Mouse (Mus musculus) lung, postnatal 14 days (tissue): ENCODE results near the gene Scd2.
"Not testable (repeated sequence)": the region's sequence is repeated elsewhere in the genome, so short reads cannot be mapped to it uniquely, and the experiment has no call there.

Experiments
- DNase-seq: peaks from one replicate; pipeline ENCODE4 v3.0.0; 2021

Scd2 gene

DNA sequence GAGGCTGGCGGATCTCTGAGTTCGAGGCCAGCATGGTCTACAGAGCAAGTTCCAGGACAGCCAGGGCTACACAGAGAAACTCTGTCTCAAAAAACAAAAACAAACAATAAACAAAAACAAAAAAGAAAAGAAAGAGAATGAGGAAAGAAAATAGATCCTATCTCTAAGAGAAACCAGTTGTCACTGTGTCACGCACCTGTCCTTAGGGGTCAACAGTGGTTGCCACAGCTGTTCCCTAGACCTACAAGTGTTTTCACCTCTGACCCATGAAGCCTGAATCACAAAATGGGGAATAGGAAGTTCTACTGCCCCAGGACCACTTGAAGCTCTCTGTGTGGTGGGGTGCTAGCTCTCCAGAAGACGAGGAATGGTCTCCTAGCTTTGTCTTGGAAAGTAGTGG is 19.0 kb upstream of the Scd2 start:
- no peak for DNase-seq

DNA sequence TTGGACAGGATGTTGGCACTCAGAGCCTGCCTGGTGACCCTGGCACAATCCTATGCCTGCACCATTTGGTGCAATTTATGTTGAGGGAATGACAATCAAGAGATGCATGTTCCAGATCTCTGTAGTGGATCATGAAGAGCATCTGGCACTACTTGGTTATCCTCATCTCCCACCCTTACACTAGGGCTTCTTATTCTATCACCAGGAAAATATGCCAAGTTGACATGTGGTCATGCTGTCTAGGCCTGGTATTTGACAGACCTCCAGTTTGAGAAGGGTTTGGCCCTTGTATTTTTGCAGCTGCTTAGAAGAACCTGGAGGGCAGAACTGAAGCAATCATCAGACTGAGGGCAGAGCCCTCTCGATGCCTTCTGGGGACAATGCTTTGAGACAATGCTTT is 18.1 kb upstream of the Scd2 start:
- no peak for DNase-seq

DNA sequence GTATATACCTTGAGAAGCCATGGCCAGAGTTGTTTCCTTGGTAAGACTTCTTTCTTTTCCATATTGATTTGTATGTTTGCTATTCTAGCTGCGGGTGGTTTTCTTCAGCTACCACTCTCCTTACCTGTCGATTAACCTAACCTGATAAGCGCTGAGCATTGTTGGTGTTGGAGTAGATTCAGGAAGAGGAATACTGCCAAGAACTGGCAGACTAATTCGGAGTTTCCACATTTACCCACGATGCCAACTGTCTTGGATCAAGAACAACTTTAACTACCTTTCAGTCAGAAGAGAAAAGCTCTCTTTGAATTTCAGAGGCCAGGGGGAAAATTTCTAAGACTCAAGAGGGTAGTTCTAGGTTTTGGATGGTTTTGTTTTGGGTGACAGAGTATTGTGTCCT is 16.6 kb upstream of the Scd2 start:
- no peak for DNase-seq

DNA sequence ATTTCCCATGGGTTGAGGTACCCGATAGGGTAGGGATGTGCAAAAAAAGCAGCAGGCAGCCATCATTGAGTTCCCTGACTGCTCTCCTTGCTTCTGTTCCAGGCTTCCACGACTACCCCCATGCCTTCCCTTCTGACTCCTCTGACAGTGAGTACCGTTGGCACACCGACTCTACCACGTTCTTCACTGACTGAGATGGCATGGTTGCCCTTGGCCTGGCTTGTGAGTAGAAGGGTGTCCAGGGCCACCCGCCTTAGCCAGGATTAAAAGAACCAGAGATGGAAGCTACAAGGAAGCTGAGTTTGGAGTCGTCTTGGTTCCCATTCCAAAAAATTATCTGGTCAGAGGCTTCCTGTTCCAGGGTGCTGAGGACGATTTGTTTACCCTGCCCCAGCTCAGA is 15.5 kb upstream of the Scd2 start:
- DNase-seq, result no peak

DNA sequence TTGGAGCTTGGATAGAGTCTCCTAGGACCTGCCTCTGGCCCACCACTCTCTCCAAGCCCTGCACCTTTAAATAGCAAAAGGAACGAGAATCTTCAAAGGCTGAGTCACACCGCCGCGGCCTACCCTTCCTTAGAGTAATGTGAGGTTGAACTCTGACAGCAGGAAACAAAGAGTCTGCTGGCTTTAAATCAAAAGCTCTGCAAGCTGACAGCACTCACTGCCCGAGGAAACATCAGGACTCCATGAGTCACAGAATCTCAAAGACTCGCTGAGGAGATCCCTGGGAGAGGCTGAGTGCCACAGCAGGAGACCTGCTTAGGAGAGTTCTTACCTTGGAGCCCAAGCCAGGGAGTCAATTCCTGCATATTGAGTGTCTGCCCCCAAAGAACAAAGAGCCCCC is 12.7 kb upstream of the Scd2 start:
- DNase-seq, result peak; percentile 52

DNA sequence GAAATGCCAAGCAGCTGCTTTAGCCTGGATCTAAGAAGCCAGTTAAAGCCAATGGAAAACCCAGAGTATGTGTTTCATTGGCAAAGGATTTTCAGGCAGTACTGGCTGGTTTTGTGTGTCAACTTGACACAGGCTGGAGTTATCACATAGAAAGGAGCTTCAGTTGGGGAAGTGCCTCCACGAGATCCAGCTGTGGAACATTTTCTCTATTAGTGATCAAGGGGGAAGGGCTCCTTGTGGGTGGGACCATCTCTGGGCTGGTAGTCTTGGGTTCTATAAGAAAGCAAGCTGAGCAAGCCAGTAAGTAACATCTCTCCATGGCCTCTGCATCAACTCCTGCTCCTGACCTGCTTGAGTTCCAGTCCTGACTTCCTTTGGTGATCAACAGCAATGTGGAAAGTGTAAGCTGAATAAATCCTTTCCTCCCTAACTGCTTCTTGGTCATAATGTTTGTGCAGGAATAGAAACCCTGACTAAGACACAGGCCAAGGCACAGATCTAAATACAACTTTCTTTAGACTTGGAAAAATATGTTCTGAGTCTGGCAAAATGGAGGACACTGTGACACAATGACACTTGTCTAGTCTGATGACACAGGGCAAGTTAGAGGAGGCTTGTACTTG is 11.5 kb upstream of the Scd2 start:
- DNase-seq, result not testable (repeated sequence)

DNA sequence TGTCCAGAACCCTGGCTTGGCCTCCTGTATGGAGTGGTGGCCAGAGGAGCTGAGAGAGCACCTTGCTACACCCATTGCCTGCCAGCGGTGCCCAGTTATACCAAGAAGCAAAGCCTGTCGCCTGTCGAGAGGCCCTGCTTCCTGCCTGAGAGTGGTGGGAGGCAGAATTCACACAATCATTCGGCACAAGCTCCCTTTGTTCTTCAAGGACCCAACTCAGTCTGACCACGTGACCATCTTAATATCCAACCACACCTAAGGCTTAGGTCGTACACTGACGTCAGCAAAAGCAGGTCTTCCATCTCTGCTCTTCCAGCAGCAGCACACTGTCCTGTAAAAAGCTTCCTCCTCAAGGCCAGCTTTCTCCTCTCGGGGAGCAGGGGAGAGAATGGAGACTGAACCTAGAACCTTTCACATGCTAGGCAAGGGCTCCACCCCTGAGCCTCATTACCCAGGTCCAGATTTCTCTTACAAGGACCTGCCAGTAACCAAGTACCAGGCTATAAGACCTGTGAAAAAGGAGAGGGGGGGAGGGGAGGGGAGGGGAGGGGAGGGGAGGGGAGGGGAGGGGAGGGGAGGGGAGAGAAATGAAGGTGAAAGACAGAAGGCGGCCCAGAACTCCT is 10.8 kb upstream of the Scd2 start:
- DNase-seq, result no peak

DNA sequence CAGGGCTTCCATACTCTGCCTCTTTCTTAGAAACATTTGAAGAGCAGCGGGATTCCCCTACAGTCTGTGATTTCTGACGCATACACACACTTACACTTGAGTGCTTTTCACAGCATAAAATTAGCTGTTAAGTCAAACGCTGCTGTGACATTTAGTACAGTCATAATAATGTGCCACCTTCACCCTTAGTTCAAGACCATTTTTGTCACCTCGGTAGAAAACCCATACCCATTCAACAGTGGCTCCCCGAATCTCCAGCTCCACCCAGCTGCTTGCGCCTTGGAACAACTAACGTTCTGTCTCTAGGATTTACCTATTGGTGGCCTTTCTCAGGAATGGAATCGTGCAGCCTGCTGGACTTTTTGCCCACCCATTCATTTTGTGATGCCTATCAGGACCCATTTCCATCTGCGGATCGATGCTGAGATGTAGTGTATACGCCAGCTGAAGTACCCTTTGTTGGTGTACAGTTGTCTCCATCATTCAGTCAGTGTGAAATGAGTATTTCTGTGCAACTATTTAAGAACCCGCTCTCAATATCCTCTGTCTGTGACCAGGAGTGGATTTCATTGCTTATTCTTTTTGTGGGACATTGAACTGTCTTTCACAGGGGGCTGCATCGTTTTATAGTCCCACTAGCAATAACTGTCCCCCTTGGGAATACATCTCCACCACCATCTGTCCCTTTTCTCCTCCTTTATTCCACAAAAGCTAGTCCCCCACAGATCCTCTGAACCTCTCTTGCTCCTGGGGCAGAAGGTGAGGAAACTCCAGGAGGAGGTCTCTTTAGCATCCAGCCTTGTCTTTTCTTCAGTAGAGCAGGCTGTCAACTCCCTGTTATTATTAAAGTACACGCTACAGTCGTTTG is 10.1 kb upstream of the Scd2 start:
- no peak for DNase-seq

DNA sequence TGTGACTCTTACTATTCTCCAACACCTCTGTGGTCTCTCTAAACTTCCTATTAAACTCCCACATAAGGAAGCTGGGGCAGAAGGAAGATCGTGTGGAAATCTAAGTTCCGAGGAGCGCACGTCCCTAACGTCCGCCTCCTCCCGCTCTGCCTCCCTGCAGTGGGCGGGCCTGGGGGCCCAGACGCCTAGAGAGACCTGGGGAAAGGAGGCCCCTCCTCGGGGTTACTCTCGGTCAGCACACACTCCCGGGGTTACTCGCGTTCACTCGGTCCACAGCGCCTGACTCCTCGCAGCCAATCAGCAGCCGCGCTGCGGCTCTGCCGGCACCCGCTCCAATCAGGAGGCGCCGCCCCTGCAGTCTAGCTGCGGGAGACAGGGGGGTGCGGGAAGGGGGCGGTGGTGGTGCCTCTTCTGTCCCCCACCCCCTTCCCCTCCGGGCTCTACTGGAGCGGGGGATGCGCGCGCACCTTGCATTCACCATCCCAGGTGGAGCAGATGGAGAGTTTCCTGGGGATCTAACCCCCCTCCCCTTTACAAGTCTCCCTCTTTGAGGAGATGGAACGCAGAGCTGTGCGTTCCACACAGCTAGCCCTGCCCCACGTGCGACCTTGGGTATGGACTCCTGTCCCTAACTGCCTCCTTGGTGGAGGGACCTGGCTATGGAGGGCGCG is 9.3 kb upstream of the Scd2 start:
- peak; percentile 90 for DNase-seq

DNA sequence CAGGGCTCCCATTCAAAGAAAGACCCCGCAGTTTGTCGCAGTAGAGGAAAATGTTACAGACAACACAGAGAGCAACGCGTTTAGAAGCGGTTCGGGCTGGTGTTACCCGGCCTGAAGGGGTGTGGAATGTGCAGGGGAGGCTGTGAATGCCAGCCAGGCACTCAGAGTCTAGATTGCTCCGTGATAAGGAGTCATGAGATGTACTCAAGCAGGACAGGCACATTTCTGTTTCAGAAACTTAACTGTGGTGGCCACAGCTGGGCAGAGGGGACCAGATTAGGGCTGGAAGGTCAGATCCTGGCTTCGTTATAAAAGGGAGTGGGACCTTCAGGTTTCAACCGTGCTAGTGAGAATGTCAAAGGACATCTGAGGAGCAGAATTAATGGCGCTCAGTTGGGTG is 8.8 kb upstream of the Scd2 start:
- DNase-seq, result peak; percentile 55

DNA sequence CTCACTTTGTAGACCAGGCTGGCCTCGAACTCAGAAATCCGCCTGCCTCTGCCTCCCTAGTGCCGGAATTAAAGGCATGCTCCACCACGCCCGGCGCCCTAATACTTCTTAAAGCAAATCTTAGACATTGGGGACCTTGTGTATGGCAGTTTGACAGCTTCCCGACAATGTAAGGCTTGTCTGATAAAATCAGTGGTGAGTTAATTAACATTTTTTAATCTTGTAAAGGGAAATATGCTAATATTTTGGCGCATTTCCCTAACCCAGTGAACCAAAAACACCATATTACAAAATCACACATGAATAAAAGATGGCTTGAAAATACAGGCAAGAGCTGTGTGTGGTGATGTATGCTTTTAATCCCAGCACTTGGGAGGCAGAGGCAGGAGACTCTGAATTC is 7.9 kb upstream of the Scd2 start:
- no peak for DNase-seq

DNA sequence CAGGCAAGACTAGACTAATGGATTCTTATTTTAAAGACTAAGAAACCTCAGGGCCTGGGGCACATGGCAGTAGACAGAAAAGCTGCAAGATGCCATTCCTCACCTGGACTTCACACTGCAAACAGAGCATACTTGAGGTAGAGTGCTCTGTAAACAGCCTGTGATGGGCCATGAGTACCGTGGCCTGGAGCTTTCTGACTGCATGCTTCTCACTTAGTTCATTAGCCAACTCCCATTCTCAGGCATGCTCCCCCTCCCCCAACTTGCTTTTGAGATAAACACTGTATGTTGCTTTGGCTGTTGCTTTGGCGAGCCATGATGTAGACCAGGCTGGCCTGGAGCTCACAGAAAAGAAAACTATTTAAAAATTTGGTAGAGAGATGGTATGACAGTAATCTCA is 7.4 kb upstream of the Scd2 start:
- DNase-seq, result peak; percentile 60

DNA sequence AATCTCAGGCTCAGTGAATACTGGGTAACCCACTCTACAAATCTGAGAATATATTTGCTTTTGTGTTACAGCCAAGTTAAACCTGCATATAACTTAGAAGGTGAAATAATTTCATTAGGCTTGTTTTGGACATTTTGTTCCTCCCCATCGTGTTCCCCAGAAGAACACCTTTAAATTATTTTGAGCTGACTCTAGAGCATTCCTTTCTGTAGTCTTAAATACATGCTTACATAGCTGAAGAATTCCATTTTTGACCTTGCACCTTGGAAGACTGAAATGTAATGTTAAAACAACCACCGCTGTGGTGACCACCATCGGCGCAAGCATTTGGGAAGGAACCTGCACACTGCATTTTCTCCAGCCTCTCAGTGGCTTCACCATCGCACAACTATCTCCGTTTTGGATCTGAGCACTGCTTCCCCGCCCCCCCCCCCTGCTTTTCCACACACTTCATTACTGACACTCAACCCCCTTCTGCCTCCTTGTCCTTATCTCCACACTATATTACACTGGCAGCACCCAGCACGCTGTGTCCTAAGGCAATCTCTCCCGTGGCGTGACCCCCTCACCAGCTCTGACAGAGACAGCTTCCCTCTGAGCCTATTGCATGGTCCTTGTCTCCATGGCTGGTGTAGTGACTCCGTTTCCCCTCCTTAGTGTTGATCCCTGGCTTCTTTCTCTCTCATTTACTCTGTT is 5.9 kb upstream of the Scd2 start:
- no peak for DNase-seq

DNA sequence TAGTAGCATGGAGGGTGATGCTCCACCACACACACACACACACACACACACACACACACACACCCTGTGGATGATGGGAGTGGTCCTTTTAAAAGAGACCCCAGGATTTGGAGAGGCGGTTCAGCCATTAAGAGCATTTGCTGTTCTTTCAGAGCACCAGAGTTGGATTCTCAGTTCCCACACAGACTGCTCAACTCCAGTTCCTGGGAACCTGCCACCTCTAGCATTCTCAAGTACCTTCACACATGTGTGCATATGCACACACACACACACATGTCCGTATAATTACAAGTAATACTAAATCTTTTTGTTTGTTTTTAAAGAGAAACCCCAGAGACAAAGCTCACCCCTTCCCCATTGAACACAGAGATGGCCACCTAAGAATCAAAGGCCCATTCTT is 1.4 kb upstream of the Scd2 start:
- DNase-seq, result no peak

DNA sequence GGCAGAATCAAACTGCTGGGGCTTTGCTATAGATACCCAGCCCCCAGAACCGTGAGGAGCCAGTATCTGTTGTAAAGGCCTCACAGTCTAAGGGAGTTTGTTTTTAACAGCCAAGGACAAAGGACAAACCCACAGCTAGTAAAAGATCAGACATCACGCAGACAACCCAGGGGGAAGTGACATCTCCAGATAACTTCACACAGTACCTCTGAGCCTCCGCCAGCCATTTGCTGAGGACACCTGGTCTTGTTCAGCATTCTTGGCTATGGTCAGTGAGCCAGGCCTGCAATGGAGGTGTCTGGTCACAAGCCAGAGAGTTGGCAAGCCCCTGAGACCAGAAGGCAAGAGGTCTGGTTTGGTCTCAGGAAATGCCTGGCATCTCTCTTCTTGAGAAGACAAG is 991 bp upstream of the Scd2 start:
- no peak for DNase-seq

DNA sequence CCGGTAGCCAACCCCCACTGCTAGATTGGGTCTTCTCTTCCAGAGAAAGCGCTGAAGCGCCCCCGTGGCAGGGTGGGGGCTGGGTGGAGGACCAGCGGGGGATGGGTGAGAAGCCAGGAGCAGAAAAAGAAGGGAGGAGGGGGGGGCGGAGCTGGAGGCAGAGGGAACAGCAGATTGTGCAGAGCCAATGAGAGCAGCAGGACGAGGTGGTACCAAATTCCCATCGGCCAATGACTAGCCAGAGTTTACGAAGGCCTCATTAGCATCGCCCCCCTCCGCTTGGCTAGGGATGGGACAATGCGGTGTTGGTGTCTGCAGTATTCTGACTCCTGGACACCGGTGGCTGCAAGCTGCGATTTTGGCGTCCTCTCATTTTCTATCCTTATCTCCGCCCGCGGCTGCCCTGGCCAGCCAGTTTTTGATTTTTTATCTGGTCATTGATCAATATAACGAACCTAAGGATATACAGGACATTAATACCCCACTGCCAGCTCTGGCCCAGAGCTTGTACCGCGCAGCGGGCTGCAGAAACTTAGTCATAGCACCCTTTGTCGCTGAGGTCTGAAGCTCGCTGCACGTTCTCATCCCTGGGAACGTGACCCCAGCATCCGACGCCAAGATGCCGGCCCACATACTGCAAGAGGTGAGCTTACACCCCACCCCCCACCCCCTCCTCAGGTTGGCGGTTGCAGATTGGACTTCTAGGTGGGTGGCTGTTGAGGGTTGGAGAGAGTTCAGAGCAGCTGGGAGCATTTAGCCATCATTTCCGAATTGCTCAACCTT is 486 bp downstream of the Scd2 start:
- peak; percentile 87 for DNase-seq

DNA sequence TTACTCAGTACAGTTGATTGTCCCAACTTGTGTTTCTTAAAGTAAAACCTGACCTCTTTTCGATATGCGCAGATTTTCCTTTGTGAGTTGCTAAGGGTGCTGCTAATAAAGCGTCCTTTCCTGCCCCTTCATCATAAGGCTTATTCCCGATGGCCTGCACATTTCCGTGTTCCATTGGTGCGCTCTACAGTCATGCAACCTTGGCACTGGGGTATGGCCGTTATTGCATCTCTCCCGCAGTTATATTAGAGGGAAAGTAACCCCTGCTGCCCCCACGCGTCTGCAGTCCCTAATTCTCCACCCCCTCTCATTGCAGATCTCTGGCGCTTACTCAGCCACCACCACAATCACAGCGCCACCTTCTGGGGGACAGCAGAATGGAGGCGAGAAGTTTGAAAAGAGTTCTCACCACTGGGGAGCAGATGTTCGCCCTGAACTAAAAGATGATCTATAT is 1.1 kb downstream of the Scd2 start:
- peak; percentile 94 for DNase-seq

DNA sequence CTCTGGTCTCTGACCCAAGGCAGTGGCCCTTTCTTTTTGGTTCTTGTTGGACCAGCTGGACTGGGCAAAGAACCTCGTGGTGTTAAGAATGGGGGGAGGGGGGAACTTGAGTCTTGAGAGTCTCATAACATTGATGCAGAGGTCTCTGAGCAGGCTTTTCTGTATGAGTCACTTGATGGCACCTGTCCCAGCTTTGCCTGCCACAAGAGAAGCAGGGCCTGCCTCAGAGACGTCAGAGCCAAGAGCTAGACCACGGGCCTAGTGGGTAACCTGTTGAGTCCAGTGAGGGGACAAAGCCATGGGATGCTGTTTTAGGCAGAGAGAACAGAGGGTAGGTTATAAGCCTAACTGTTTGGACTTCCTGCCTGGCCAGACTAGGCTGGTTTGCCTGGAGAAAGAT is 1.8 kb downstream of the Scd2 start:
- DNase-seq, result peak; percentile 68

DNA sequence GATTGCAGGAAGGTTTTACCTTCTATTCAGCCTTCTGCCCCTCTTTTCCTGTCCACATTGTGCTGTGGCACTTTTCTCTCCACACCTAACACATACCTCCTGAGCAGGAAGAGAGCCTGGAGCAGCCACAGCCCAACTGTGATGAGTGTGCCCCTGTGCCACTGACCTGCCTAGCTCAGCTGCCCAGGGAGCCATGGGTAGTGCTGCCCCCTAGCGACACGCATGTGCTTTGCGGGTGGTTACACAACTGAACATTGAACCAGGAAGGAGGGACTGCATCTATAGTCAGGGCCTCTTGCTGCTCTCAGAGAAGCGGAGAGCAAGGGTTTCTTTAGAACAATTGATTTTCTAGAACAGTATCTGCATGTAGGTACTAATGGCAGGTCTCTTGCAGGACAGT is 2.3 kb downstream of the Scd2 start:
- DNase-seq, result peak; percentile 94

DNA sequence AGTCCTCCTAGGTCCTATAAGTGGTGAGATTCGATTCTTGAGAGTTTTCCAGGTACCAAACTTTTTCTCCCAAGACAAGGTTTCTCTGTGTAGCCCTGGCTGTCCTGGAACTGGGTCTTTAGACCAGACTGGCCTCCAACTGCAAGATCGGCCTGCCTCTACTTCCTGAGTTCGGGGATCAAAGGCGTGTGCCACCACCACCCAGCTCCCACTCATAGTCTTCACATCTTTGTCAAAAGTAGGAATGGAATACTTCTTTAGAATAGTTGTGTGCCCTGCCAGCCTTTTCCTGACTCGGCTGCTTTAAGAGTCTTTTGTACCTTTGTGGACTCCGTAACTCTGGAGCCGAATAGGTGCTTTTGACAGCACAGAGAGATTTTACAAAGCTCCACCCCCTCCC is 2.7 kb downstream of the Scd2 start:
- DNase-seq, result no peak

DNA sequence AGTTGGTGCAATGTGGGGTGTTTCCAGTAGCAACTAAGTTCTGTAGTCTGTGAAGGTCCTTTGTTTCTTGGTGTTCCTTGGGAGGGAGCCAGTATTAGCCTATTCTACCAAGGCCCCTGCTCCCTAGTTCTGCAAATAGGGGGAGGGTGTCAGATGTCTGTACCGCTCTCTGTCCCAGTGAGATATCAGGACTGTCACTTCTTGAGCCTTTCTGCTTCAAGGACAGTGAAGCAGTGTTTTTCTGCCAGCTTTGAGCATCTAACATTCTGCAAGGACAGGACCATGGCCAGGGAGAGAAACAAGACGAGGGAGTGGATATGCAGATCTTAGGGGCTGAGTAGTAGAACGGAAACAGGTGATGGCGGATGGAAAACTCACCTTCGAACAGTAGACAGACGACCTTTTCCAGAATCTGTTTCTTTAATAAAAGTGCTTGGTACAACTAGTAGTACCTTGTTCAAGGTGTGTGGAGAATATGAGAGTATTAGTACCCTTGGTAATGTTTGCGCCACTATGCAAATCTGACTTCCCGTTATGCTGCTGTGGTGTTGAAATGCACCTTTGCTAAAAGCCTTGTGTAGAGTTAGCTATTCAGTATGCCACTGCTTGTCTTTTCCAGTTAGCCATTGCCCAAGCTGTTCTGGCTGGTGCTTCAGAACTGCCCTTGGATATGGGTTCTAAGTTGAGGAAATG is 3.7 kb downstream of the Scd2 start:
- DNase-seq, result no peak

DNA sequence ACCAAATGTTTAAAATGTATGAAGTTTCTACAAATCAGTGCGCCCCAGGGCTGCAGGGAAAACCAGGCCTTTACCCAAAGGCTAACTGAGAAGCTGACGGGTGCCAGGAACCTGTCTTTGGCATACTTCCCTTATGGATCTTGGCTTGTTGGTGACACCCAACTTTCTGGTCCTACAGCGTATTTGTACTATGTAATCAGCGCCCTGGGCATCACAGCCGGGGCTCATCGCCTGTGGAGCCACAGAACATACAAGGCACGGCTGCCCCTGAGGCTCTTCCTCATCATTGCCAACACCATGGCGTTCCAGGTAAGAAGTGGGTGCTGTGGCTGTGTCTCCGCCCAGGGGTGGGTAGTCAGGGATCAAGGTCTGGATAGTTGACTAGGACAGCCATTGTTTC is 4.4 kb downstream of the Scd2 start:
- no peak for DNase-seq
